In genomic region chr2:165456710-165457109, GRCm38 (mm10) we compare ENCODE assay signal across 13 mouse cellular contexts. TPM values are rescaled to one million over a fixed set of nuclear protein-coding genes. Genes with fewer than 3 reads are reported as not detected.
DNase-seq lines count a peak whose midpoint lies in the region; ATAC-seq and TF ChIP-seq lines count a peak whose summit lies in the region.
"Had no signal": no experiment of that assay in that cellular context is flagged by ENCODE, and none has a peak within 500 bp of the region (broad histone marks: within the 10 kb centered on the region; RNA-seq: fewer than 3 reads in every experiment).

No protein-coding gene starts in this region.

- 58% methylated on average over 2 of the region's 2 CpGs for WGBS in lung, embryonic 14.5 days

- H3K4me2 ChIP-seq in lung, embryonic 14.5 days = no peak overlapping the region
- H3K4me2 ChIP-seq in myocyte (ENCODE audit: low read depth) = no peak overlapping the region

- H3ac ChIP-seq in myocyte (ENCODE audit: control insufficient read depth, insufficient read length) = no peak overlapping the region

- no peaks in the 10 kb centered on the region for H3K79me2 ChIP-seq in myocyte (ENCODE audit: control insufficient read depth, insufficient read depth)

- no peak for ATAC-seq in lung, embryonic 14.5 days (ENCODE audit: insufficient read depth)
- ATAC-seq in G1E (ENCODE audit: extremely low read depth, insufficient number of reproducible peaks, low FRiP score, poor library complexity, severe bottlenecking) = no peak
- no peak for ATAC-seq in megakaryocyte, adult 5-6 weeks (ENCODE audit: poor library complexity, severe bottlenecking)
- ATAC-seq: hindbrain, embryonic 16.5 days had no signal

- no peaks in the 10 kb centered on the region for H3K4me1 ChIP-seq in lung, embryonic 14.5 days (ENCODE audit: insufficient read depth)
- H3K4me1 ChIP-seq in G1E (ENCODE audit: insufficient read depth, low read depth, low read length) = no peaks in the 10 kb centered on the region

- intact Hi-C loops in left cerebral cortex, postnatal 4 days (cut with DNase I) = no loop called here

- no peak for TF ChIP-seq CTCF in lung, embryonic 14.5 days (IDR thresholded peaks at IDR 0.05; ENCODE audit: low read depth)
- no peak for TF ChIP-seq CTCF in G1E (IDR thresholded peaks at IDR 0.05; ENCODE audit: low read depth, low read length)

- H3K27me3 ChIP-seq in lung, embryonic 14.5 days (ENCODE audit: insufficient read depth, low read length) = no peaks in the 10 kb centered on the region
- H3K27me3 ChIP-seq in G1E (ENCODE audit: insufficient read depth, low read length) (no peaks in the 10 kb centered on the region; the same call in 1 of the 2 replicates), myocyte (ENCODE audit: control insufficient read depth, insufficient read depth, insufficient read length) (peaks cover 72% of the 10 kb centered on the region)

- DNase-seq in lung, embryonic 14.5 days = peak; percentile 80
- no peak for DNase-seq in lung, adult 18-20 months
- DNase-seq in G1E (ENCODE audit: low spot score) = peak; percentile 22
- peak; percentile 63 for DNase-seq in embryo, embryonic 11 days
- DNase-seq in retina, postnatal 1 day = no peak
- DNase-seq in left cerebral cortex, postnatal 4 days = no peak
- DNase-seq: cerebellum, adult 9-11 months; spleen, adult 18-20 months had no signal

- H3K9me3 ChIP-seq in lung, embryonic 14.5 days (ENCODE audit: low read depth, low read length) = no peaks in the 10 kb centered on the region
- H3K9me3 ChIP-seq in G1E (replicated peaks) = no peaks in the 10 kb centered on the region

- no peak overlapping the region for H3K9ac ChIP-seq in lung, embryonic 14.5 days

- no peak overlapping the region for H3K4me3 ChIP-seq in lung, embryonic 14.5 days (ENCODE audit: low read depth, low read length)
- H3K4me3 ChIP-seq in G1E (ENCODE audit: low read depth, low read length) = no peak overlapping the region
- no peak overlapping the region for H3K4me3 ChIP-seq in myocyte

- no peak for TF ChIP-seq POLR2A in myocyte (IDR thresholded peaks at IDR 0.05; ENCODE audit: insufficient read length, low read depth)

- no peak overlapping the region for H3K27ac ChIP-seq in lung, embryonic 14.5 days (ENCODE audit: low read depth)

- H3K36me3 ChIP-seq in lung, embryonic 14.5 days (ENCODE audit: insufficient read depth) = no peaks in the 10 kb centered on the region
- H3K36me3 ChIP-seq in G1E (replicated peaks) (no peaks in the 10 kb centered on the region), myocyte (ENCODE audit: control insufficient read depth, insufficient read depth) (no peaks in the 10 kb centered on the region)

TF ChIP-seq in myocyte, 11 proteins besides CTCF, POLR2A, EP300 and RAD21:
- TF ChIP-seq REST (IDR thresholded peaks at IDR 0.05; ENCODE audit: insufficient read depth, insufficient read length) (peak; percentile 77), POLR2AphosphoS2 (IDR thresholded peaks at IDR 0.05; ENCODE audit: insufficient read length, low read depth) (no peak)

RNA-seq across cellular contexts. Expression of gene Slc13a3, which starts 16.3 kb away (rescaled TPM):
- 0.30 and 0.58 TPM in 2 replicates for polyA plus RNA-seq in lung, embryonic 14.5 days (2014; fragmentation: Nextera tagmentation; extraction: Ambion mirVana)
- total RNA-seq in G1E (2014; fragmentation: Nextera tagmentation) (not detected in 2 replicates), G1E (2017) (0.11 and 0.17 TPM in 2 replicates)
- polyA plus RNA-seq in G1E (2012) (not detected in 2 replicates), myocyte (2012; fragmentation: generic; extraction: Trizol) (0.04 TPM)
- total RNA-seq in megakaryocyte, adult 5-6 weeks (2015) = 0.39 and 0.42 TPM in 2 replicates
- 0.37 TPM in 1 of 2 replicates, not detected in the other for total RNA-seq in megakaryocyte, adult 5-6 weeks (2017)
- total RNA-seq in left cerebral cortex, postnatal 4 days (2021) = 10 to 100 TPM; 13.0 to 14.2 TPM

RNA-seq across cellular contexts. Expression of gene Trp53rka, which starts 36.4 kb away (rescaled TPM):
- polyA plus RNA-seq in lung, embryonic 14.5 days (2014; fragmentation: Nextera tagmentation; extraction: Ambion mirVana) = 42.5 and 45.1 TPM in 2 replicates
- total RNA-seq in G1E (2014; fragmentation: Nextera tagmentation) = 7.3 and 8.4 TPM in 2 replicates
- total RNA-seq in G1E (2017) = 13.7 and 16.4 TPM in 2 replicates
- 25.7 and 28.1 TPM in 2 replicates for polyA plus RNA-seq in G1E (2012)
- polyA plus RNA-seq in myocyte (2012; fragmentation: generic; extraction: Trizol) = 19.7 TPM
- 3.9 and 5.7 TPM in 2 replicates for total RNA-seq in megakaryocyte, adult 5-6 weeks (2015)
- 4.0 and 5.1 TPM in 2 replicates for total RNA-seq in megakaryocyte, adult 5-6 weeks (2017)
- total RNA-seq in left cerebral cortex, postnatal 4 days (2021) = 10 to 100 TPM; 22.4 to 24.6 TPM

RNA-seq across cellular contexts. Expression of gene Slc2a10, which starts 46.9 kb away (rescaled TPM):
- 11.9 and 14.6 TPM in 2 replicates for polyA plus RNA-seq in lung, embryonic 14.5 days (2014; fragmentation: Nextera tagmentation; extraction: Ambion mirVana)
- total RNA-seq in G1E (2014; fragmentation: Nextera tagmentation) (not detected in 2 replicates), G1E (2017) (0.12 and 0.16 TPM in 2 replicates)
- polyA plus RNA-seq in G1E (2012) (not detected in 2 replicates), myocyte (2012; fragmentation: generic; extraction: Trizol) (0.05 TPM)
- total RNA-seq in megakaryocyte, adult 5-6 weeks (2015) = 0.05 TPM in 1 of 2 replicates, not detected in the other
- total RNA-seq in megakaryocyte, adult 5-6 weeks (2017) = not detected in 2 replicates
- total RNA-seq in left cerebral cortex, postnatal 4 days (2021) = 1 to 10 TPM; 1.1 to 1.3 TPM

RNA-seq across cellular contexts. Expression of gene Ocstamp, which starts 56.5 kb away (rescaled TPM):
- polyA plus RNA-seq in lung, embryonic 14.5 days (2014; fragmentation: Nextera tagmentation; extraction: Ambion mirVana) = not detected in 2 replicates
- total RNA-seq in G1E (2014; fragmentation: Nextera tagmentation) (not detected in 2 replicates), G1E (2017) (0.05 TPM in 1 of 2 replicates, not detected in the other)
- polyA plus RNA-seq in G1E (2012) (not detected in 2 replicates), myocyte (2012; fragmentation: generic; extraction: Trizol) (not detected)
- 0.11 TPM in 1 of 2 replicates, not detected in the other for total RNA-seq in megakaryocyte, adult 5-6 weeks (2015)
- total RNA-seq in megakaryocyte, adult 5-6 weeks (2017) = 0.04 and 0.11 TPM in 2 replicates
- total RNA-seq in left cerebral cortex, postnatal 4 days (2021) = not detected
- total RNA-seq: left cerebral cortex, postnatal 14 days had no signal
- polyA plus RNA-seq: heart, embryonic 14.5 days had no signal

Comparison
In these comparisons a context has a peak if more than half of its experiments do, and no peak if none do; other contexts are left out.
1. DNase-seq: peak in lung, embryonic 14.5 days (single experiment), G1E (single experiment) and embryo, embryonic 11 days (single experiment); none in lung, adult 18-20 months (0 of 2), retina, postnatal 1 day (single experiment) and left cerebral cortex, postnatal 4 days (single experiment).
2. RNA of gene Slc13a3, which starts 16.3 kb away (total RNA-seq): 13.0 to 14.2 TPM in left cerebral cortex, postnatal 4 days; 0.37 to 0.42 TPM in megakaryocyte, adult 5-6 weeks and 0.11 to 0.17 TPM in G1E; every median in the first group is over 4 times any median in the second.